Mouse (Mus musculus) adrenal gland, postnatal 4 days (tissue): ENCODE results near the gene Dnaaf3. TPM values are rescaled to one million over a fixed set of nuclear protein-coding genes. Genes with fewer than 3 reads are reported as not detected.
A peak's percentile ranks its signal among the peaks of the same experiment; 100 is the strongest.

ENCODE experiments used
- DNase-seq, 2 experiments: peaks; one replicate each; pipeline ENCODE4 v3.0.0; 2021 to 2022; ENCODE audit warnings: low spot score in 2 of 2, mixed read lengths in 2 of 2
- total RNA-seq, 2 experiments: library from RNA; stranded (reverse); gene quantifications; 2 replicates each; pipeline ENCODE4 v1.2.3; 2021

The Dnaaf3 gene
- total RNA-seq, 2 experiments from 2014 or later: 0.95 to 1.1 TPM

- no peak for DNase-seq
Measured at GRCm38 (mm10) chr7:4523205-4524130, 8.8 kb downstream of the Dnaaf3 start.

DNA sequence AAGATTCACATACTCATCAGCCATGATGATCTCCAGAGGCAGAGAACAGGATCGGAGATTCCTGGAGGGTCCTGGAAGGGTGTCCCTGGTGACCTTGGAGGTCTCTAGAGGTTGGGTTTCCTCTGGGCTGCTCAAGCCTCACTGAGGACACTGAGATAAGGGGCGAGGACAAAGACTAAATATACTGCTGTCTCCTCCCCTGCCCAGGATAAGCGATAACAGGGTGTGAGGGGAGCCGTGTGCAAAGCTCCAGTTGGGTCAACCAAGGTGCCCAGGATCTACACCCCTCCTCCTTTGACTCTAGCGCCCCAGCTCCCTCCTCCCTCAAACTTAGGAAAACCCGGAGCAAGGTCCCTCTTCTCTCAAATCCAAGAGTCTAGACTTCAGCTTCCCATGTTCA, 10.0 kb downstream of the Dnaaf3 start:
- DNase-seq: no peak

GRCm38 (mm10) chr7:4521231-4522003, 10.8 kb downstream of the Dnaaf3 start:
- DNase-seq: no peak

DNA sequence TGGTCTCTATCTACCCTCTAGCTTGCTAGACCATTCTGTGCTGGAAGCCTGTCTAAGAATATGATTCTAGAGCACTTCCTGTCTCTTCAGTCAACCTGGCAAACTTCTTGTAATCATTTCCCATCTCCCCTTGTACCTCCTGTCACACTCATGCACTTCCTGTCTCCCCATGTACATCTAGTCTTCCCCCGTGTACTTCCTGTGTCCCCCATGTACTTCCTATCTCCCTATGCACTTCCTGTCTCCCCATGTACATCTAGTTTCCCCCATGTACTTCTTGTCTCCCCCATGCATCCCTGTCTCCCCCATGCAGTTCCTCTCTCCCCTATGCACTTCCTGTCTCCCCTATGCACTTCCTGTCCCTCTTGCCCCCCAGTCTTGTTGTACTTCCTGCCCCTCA, 13.8 kb downstream of the Dnaaf3 start:
- no peak for DNase-seq

DNA sequence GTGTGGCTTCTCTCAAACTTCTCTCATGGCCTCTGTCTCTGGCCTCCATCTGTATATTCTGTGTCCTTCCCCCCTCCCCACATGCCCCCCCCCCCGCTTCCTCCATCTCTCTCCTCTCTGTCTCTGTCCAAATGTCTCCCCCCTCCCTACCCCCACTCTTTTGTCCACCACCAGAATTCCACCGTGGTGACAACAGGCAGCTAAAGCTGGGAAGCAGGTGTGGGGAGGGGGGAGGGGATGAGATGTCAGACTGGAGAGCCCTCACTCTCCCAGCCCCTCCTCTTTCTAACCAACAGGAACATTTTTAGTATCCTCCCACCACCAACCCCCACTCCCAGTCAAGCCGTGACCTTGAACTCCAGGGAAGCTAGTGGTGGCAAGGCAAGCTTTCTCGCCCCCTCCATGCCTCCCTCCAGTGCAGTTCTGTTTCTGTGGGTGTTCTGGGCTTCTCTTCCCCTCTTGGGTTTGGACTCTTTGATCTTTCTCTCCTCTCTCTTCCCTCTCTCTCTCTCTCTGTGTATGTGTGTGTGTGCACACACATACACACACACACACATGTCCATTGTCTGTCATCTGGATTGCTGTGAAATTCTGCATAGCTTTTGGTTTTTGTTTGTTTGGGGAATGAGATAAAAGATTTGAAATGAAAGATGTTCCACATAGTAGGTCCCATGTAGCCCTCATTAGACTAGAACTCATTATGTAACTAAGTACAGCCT, 15.8 kb downstream of the Dnaaf3 start, which contains the start of gene Tnnt1:
TSS of gene Tnnt1 (minus strand) at position 51 of the 719 bp plus-strand sequence.
- DNase-seq: no peak

DNA sequence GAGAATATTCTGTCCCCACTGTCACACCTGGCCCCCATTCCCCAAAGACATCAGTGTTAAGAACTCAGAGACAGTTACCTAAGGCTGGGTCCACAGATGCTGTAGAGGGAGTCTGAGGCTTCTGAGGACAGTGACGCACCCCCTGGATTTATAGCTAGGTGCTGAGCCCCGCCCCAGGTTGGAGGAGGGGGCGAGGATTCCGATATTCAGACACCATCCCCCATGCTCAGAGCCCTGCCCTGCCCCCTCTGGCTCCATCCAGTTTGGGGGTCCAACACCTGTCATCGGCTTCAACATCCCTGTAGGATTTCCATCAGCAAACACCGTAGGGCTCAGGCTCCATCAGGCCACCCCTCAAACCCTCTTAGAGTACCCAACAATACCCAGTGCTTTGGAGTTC, 16.4 kb downstream of the Dnaaf3 start:
- DNase-seq: no peak

GRCm38 (mm10) chr7:4513829-4514712, 18.2 kb downstream of the Dnaaf3 start:
- no peak for DNase-seq

DNA sequence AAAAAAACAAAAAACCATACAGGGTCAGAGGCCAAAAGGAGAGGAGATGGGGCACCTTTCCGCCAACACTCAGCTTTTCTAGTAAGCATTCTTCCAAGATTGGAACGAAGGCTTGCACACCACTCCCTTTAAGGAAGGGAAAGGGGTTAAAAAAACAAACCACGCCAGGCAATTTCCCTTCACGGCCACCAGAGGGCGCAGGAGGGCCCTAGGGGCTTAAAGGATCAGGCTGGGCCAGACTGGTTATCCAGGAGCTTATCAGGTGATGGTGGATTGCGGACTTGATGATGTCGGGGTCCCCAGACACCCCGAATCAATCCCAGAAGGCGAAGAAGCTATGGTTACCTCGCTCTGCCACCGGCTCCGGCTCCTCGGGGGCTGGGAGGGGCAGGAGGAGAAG, 19.0 kb downstream of the Dnaaf3 start:
- no peak for DNase-seq

DNA sequence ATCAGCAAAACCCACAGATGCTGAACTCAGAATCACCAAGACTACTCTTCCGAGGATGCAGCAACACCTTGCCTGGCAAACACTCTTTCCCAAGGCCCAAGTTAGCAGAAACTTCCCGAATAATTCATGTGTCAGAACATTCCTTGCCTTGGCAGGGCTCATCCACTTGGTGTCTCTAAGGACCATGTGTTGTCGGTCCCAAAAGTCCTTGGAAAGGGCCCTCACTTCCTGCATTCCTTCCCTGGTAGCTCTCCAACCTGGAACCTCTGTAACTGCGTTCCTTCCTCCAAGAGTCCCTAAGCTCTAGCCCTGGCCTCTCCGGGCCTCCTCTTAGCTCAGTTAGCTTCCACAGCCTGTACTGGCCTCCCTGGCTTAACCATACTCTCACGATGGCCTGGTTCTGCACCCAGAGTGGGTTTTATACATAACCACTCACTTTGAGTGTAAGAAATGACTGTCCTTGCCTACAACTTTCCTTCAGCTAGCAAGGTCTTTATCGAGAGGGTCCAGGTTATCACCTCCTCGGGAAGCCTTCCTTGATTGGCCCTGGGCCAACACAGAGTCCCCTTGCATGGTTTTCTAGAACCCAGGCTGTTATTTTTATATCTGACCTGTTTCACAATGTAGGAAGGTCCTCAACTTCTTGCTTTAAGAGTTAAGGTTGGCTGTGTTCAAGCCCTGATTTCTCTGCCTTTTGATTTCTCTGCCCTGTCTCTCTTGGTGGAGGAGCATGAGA, 20.6 kb downstream of the Dnaaf3 start:
- no peak for DNase-seq

DNA sequence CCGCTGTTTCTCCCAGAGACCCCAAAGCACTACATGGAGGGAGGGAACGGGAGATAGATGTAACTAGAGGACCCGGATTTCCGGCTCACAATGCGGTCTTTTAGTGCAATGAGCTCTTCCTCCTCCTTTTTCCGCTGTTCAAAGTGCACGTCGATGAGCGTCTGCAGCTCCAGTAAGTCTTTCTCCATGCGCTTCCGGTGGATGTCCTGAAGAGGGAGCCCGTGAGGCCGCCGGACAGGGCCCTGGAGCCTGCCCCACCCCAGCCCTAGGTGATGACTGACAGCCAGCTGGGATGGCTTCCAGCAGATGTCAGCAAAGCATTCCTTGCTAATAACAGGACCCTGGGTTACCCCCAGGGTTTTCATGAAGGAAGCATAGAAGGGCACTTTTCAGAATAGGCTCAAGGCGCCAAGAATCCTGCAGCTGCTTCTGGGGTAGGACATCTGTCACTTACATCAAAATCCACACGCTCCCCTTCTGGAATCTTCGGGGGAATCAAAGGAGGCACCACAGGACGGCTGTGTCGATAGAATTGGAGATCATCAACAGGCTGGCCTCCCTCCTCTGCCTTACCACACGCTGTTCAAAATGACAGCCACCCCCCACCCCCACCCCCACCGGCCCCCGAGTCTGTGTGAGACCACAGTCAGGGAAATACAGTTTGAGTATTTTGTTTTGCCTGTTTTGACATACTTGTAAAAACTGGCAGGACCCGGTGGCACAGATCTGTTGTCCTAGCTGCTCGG, 22.2 kb downstream of the Dnaaf3 start:
- peak; percentile 40 for DNase-seq

DNA sequence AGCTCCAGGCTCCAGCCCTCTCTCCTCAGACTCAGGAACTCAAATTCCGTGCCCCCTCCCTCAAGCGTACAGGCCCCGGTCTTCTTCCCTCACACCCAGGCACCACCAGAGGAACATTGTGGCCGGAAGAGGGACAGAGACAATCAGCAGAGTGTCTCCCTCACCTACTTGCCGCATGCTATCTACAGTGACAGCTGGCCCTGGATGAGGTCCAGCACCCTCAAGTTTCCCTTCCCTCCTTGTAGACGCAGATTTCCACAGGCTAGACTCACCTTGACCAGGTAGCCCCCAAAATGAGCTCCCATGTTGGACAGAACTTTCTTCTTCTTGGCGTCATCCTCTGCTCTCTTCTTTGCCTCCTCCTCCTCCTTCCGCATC, 23.5 kb downstream of the Dnaaf3 start:
- DNase-seq: no peak

DNA sequence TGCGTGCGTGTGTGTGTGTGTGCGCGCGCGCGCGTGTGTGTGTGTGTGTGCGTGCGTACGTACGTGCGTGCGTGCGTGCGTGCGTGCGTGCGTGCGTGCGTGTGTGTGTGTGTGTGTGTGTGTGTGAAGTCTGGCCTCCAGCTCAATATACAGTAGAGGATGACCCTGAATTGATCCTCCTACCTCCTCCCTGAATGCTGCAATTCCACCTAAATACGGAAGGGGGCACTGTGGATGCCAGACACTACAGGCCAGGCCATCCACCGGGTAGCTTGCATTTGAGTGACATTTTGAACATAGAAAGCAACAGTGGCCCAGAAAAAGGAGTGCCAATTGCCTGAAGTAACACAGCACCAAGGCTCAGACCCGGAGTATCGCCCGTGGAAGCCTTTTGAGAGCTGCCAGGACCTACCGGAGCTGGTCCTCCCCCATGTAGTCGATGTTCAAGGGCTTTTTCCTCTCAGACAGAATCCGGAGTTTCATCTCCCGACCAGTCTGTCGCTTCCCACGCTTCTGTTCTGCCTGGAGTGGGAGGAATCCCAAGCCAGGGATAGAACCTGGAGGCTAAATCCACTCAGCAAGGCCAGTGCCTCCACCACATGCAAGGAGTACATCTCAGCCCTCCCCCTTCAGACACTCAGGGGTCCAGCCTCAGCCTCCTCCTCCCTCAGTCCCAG, 24.1 kb downstream of the Dnaaf3 start:
- no peak for DNase-seq

DNA sequence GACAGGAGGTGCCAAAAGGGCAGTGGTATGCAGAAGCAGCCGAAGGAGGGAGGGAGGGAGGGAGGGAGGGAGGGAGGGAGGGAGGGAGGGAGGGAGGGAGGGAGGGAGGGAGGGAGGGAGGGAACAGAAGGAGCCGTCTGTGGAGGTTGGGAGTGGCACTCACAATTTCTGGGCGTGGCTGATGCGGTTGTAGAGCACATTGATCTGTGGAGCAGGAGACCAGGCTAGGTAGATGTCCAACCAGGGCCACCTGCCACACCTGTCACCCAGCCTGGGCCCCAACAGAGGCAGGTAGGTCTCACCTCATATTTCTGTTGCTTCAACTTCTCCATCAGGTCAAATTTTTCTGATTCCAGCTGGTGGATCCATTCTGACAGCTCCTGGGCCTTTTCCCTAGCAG, 25.0 kb downstream of the Dnaaf3 start:
- no peak for DNase-seq

GRCm38 (mm10) chr7:4504646-4505435, 27.4 kb downstream of the Dnaaf3 start:
- no peak for DNase-seq

DNA sequence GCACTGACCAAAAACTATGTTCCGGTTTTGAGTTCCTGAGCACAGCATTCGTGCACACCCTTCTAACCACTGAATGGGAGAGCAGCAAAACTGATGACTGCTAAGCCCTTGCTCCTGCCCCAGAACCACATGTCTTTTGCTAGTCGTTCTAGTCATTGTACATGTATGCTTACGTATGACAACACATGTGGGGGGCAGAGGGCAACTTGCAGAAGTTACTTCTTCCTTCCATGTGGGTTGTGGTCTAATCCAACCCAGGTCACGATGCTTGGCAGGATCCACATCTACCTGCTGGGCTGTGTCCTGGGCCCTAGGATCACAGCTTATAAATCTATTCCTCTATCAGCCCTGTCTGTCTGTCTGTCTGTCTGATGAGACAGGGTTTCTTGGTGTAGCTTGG, 28.4 kb downstream of the Dnaaf3 start:
- no peak for DNase-seq

DNA sequence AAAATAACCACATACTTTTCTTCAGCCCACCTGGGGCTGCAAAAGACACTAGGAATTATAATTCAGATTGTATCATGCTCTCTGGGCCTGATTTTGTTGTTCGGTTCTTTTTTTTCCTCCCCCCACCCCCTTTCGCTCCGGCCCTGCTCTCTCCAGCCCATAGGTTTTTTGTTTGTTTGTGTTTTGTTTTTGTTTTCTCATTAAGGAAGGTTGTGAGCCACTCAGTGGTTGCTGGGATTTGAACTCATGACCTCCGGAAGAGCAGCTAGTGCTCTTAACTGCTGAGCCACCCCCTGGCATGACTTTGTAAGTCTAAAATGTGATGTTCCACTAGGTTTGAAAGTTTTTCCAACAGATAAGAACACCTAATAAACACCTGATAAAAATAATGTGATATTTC, 29.2 kb downstream of the Dnaaf3 start:
- no peak for DNase-seq

- no peak for DNase-seq
Measured at GRCm38 (mm10) chr7:4502421-4503090, 29.7 kb downstream of the Dnaaf3 start.
